Mouse (Mus musculus) 3T3-L1 (cell line): ENCODE measurements at regions not wholly inside any gene's neighbourhood (a gene's known extent, or its start where the extent isn't known, plus 50 kb on each side); places are given as distances from the start of the nearest gene placed in this dataset.

ENCODE experiments used
- DNase-seq: peaks from one replicate; pipeline ENCODE4 v3.0.0-alpha.2; 2015; ENCODE audit warnings: low read depth, low spot score

- peak; percentile 39 for DNase-seq
These were observed 174.1 kb upstream of the Cited2 start for GRCm38 (mm10) chr10:17548629-17549580.

- peak; percentile 84 for DNase-seq
These were observed 173.0 kb upstream of the Cited2 start for GRCm38 (mm10) chr10:17549711-17550637.

DNA sequence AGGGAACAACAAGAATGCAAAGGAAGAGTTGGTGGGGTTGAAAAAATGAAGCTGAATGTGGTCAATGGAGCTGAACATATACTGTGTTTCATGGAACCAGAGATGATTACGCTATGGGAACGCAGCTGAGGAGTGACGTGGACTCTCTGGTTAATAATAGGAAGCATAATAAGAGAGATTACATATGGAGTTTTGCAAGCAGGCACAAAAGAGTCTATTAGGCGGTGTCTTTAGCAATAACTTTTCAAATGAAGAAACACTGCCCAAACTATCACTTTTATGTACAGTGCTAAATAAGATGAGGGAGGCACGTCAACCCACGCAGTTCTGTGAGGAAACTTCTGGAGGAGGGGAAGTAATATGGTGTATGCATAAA lies 172.4 kb upstream of the Cited2 start:
- no peak for DNase-seq

DNA sequence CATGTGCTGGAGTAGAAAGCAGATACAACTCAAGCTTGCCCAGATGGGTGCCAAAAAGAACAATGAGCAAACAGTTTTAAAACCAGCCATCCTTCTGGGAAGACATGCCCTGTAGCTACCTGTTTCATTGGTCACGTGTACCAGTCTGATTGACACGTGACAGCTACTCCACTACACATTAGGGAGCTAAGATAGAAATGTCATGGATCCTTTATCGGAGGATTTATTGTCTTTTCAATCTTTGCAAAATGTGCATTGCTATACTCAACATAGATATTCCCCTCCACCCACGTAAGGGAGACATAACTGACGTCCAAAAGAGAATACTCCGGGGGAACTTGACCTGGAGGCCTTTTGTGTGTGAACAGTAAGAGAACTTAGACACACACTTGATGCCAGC lies 171.1 kb upstream of the Cited2 start:
- DNase-seq, result no peak

DNA sequence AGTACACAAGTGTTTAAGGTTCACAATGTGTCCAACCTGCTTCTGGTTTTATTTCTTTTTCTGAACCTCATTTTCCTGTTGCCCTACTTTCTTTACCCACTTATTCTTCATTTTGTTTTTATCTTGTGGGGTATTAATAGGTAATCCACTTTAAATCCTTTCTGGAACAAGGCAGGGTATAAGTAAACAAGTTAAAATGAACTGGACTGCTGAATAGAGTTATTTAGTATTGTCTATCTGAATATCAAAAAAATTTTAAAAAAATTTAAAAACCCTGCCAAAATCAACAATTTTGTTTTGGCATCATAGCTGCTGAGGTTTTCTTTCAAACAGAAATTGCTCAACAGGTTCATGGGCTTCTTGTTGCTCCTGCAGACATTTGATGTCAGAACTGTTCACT lies 170.7 kb upstream of the Cited2 start:
- peak; percentile 36 for DNase-seq

DNA sequence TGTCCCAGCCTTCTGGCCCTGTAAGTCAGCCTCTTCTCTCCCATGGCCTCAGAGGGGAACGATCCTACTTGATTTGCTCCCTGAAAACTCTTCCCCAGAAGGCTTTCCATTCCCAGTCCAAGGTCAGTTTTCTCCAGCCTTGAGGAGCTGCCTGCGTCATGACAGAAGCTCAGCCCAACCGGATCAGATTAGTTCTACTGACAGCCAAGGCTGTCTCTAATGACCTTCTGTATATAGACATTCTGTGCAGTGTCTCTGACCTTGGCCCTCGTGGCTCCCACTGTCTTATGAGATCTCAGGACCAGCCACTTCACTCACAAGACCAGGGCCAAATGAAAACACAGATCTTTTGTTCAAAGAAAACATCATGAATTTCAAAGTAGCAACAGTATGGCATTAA lies 166.6 kb upstream of the Cited2 start:
- no peak for DNase-seq

GRCm38 (mm10) chr10:17559370-17559955 lies 163.6 kb upstream of the Cited2 start:
- DNase-seq, result peak; percentile 66

DNA sequence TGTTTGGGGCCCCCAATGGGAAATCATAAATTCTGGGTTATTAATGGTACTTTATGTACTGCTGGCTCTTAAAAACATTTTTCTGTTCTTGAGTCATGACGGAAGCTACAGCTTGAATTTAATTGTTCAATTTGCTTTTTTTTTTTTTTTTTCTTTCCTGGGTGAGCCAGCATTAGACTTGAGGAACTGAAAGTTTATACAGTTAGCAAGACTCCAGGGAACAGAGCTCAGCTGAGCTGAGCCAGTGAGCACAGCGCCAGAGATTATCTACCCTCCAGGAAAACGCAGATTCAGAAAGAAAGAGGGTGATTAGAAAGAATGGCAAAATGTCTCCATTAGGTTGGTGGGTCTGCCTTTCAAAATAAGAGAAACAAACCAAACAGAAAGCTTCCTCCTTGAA lies 163.0 kb upstream of the Cited2 start:
- peak; percentile 52 for DNase-seq

GRCm38 (mm10) chr10:17561466-17561865 lies 161.6 kb upstream of the Cited2 start:
- no peak for DNase-seq

DNA sequence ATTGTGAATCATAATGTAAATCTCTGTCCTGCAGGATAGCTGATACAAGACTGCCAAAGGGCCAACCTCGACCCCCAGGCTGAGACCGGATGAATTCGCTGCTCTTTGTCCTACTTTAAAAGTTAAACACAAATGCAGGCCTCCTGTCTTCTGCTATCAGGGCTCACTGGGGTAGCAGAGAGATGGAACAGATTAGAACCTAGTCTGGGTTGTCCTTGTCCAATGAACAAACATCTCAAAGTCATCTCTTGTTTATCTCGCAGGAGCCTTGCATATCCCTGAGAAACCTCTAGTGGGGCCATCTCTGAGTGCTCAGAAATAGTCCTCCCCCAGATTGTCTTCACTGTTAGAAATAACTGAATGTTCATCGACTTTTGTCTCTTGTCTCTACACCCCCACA lies 161.0 kb upstream of the Cited2 start:
- DNase-seq, result no peak

- DNase-seq, result peak; percentile 54
These were observed 160.3 kb upstream of the Cited2 start for GRCm38 (mm10) chr10:17562410-17563350.

DNA sequence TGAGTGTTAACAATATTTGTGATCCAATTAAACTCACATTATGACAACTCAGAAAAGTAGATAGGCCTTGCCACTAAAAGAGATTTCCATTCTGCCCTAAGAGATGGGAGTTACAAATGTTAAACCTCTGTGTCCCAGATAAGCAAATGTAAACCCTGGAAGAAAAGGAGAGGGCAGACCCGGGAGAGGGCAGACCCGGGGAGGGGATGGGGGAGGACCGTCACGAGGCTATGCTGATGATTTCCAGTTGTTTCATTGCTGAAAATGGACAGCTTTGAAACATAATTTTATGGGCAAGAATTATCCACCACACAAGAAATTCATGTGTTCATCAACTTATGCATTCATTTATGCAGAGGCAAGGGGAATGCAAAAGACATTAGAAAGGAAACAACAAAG lies 159.7 kb upstream of the Cited2 start:
- DNase-seq, result no peak

- no peak for DNase-seq
These were observed 158.0 kb upstream of the Cited2 start for GRCm38 (mm10) chr10:17564895-17565620.

DNA sequence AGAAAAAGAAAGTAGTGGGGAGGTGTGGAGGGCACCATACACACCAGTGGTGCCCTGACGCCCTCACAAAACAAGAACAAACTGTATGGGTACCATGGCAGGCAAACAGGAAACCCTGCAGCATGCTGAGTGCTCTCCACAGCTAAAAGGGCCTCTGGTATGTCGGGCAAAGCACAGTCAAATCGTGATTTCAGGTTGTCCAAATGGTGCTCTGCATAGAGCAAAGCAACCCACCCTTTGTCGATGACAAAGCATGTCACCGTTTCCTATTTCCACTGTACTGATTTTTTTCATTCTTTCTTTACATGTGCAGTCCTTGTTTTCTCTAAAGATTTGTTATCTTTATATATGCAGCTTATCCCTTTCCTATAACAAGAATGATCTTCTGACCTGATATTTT lies 156.0 kb upstream of the Cited2 start:
- no peak for DNase-seq

- DNase-seq, result peak; percentile 66
These were observed 155.4 kb upstream of the Cited2 start for GRCm38 (mm10) chr10:17567631-17568030.

DNA sequence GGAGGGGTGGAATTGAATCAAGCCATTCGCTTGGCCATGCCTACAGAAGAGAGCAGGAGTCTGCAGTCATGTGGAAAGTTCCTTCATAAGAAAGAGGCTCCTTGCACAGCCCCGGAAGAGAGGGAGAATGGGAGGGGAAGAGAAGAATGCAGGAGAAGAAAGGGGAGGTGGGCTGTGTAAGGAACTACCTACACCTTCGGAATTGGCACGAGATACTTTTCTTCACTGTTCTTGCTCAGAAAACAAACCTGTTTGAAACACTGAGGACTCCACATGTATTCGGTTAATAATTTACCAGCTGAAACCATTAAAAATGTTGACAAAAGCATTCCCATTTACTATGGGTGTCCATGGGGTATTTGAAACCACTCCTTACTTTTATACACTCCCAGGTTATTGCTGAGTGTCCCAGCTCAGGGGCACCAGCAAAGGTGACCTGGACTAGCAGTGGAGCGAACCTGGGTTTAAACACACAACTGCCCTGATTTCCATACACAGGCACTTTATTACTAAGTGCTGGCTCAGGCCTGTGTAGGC lies 153.4 kb upstream of the Cited2 start:
- no peak for DNase-seq

DNA sequence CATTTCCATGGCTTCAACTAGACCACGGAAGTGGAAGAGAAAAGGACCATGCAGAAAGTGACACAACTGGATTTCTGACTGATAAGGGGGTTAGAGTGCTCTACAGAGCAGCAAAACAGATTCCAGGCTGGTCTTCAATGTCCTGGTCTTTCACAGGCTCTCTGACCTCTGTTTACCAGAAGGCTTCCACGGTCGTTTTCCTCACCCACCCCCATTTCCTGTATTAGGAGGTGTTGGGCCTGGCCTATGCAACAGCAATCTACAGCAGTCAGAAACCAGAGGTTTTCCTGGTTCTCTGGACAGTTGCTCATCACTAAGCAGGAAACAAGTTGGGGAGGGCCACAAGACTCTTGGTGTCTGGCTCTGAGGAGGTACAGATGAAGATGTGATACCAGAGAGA lies 148.1 kb upstream of the Cited2 start:
- DNase-seq, result no peak

DNA sequence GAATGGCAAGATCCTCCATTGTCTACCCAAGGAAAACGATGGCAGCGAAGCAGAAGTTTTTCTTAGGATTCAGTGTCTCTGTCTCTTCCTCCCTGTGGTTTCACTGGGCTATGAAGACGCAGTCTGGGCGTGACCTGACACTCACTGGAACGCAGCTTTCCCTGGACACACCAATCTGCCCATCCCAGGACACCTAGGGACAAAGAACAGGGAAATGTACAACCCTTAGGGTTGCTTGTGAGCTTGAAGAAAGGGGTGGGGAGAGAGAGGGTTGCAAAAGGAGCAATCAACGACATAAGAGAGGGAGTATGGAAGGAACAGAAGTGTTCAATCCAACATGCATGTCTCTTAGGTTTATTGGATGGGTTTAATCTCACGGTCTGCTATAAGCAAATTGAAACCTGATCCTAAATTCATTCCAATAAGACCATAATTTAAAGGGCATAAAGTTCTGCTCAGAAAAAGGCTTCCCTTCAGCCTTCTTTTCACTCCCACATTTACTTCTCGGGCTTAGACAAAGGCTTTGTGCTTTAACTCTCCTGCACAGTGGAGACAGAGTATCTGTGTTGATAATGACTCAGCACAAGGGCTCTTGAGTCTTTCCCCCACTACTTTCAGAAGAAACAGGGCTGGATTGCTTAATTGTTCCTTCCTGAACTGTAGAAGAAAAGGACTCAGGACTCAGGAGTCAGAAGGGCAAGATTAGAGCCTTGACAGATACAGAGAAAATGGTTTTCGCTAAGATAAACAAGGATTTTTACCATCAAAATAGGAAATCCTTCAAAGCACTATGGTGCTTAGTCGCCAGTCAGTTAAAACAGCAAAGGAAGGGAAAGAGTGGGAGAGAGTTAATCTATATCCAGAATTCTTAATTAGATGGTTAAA lies 147.3 kb upstream of the Cited2 start:
- peak; percentile 58 for DNase-seq

DNA sequence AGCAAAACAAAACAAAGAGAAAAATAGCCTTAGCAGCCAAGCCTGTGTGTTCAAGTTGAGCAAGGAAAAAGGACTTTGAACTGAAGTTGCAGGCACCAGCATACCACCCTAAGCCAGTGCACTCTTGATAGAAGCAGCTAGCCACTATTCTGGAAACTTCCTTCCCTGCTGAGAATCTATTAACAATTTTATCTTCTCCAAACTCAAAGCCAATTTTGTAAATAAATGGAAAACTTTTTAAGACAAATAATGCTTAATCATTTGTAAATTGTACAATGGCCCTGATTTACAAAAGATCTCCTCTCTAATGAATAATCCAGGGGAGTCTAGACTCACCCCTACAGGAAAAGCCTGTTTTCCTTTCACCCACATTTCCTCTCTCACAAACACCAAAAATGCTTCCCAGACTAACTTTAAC lies 146.7 kb upstream of the Cited2 start:
- no peak for DNase-seq
